Mouse (Mus musculus): ENCODE results near the gene Aebp1.

GRCm38 (mm10) chr11:5859883-5860550 is 1.7 kb upstream of the Aebp1 start:
- TF ChIP-seq CTCF (conservative IDR thresholded peaks at IDR 0.05; ENCODE audit: low read length) (no peak), NANOG (IDR thresholded peaks at IDR 0.05; ENCODE audit: borderline replicate concordance, low read length) (no peak), POU5F1 (IDR thresholded peaks at IDR 0.05; ENCODE audit: borderline replicate concordance, low read length) (no peak)

Data from E14TG2a.4 (cell line).